Mouse (Mus musculus) heart, embryonic 16.5 days (tissue): ENCODE measurements at regions not wholly inside any gene's neighbourhood (a gene's known extent, or its start where the extent isn't known, plus 50 kb on each side); places are given as distances from the start of the nearest gene placed in this dataset.

Experiments used
- ATAC-seq: fragments of 200-750 bp; cut with Nextera tagmentation; replicated peaks from 2 replicates; pipeline ENCODE4 v1.8.0; 2017; ENCODE audit warnings: moderate number of reproducible peaks; ENCODE audit not compliant: insufficient read depth, low FRiP score; ENCODE audit errors: extremely low read depth
- H3K27ac ChIP-seq: fragments of 300-500 bp; sonication (generic); 2 replicates; pipeline ENCODE4 v1.5.1; 2014; ENCODE audit warnings: mild to moderate bottlenecking, low read length, control low read depth, moderate library complexity
- H3K27me3 ChIP-seq: fragments of 300-500 bp; sonication (generic); 2 replicates; pipeline ENCODE4 v1.6.1; 2014; ENCODE audit warnings: low read length, mixed read lengths; ENCODE audit not compliant: control insufficient read depth, insufficient read depth
- H3K36me3 ChIP-seq: fragments of 300-500 bp; sonication (generic); 2 replicates; pipeline ENCODE4 v1.6.1; 2014; ENCODE audit not compliant: control insufficient read depth, insufficient read depth
- H3K4me1 ChIP-seq: fragments of 300-500 bp; sonication (generic); 2 replicates; pipeline ENCODE4 v1.6.1; 2014; ENCODE audit warnings: low read length, mixed read lengths; ENCODE audit not compliant: control insufficient read depth, insufficient read depth
- H3K4me2 ChIP-seq: fragments of 300-500 bp; sonication (generic); 2 replicates; pipeline ENCODE4 v1.6.1; 2014; ENCODE audit warnings: low read depth, mild to moderate bottlenecking, control low read depth, low read length
- H3K4me3 ChIP-seq: fragments of 300-500 bp; sonication (generic); 2 replicates; pipeline ENCODE4 v1.5.1; 2014; ENCODE audit warnings: mild to moderate bottlenecking, control low read depth, low read length
- H3K9ac ChIP-seq: fragments of 300-500 bp; sonication (generic); 2 replicates; pipeline ENCODE4 v1.6.1; 2014; ENCODE audit warnings: low read length, control low read depth
- H3K9me3 ChIP-seq: fragments of 300-500 bp; sonication (generic); replicated peaks from 2 replicates; pipeline ENCODE4 v1.6.1; 2016; ENCODE audit warnings: low read length; ENCODE audit not compliant: control insufficient read depth
- WGBS: fragments of 180-500 bp; shearing (Covaris S2); extraction: QIAGEN DNeasy Blood & Tissue Kit; methylation state at CpG from one replicate; pipeline ENCODE4 v1.1.7; 2014; 5-methylcytosine and 5-hydroxymethylcytosine counted together

GRCm38 (mm10) chr12:54549659-54550058 is 106.7 kb downstream of the Sptssa start:
- H3K9ac ChIP-seq, result no peak overlapping the region
- no peaks in the 10 kb centered on the region for H3K27me3 ChIP-seq
- no peak overlapping the region for H3K4me3 ChIP-seq
- ATAC-seq, result no peak
- H3K27ac ChIP-seq, result no peak overlapping the region
- no peaks in the 10 kb centered on the region for H3K36me3 ChIP-seq
- no peaks in the 10 kb centered on the region for H3K9me3 ChIP-seq
- H3K4me1 ChIP-seq, result 0 out of 2 replicates have a peak, but pooled peaks cover 2% of the 10 kb centered on the region
- 83% methylated on average over 9 of the region's 9 CpGs for WGBS
- no peak overlapping the region for H3K4me2 ChIP-seq

- Histone ChIP-seq H3K27ac (no peak overlapping the region), H3K9ac (no peak overlapping the region), H3K4me1 (0 out of 2 replicates have a peak, but pooled peaks cover 2% of the 10 kb centered on the region), H3K9me3 (no peaks in the 10 kb centered on the region), H3K4me3 (no peak overlapping the region), H3K4me2 (peak overlapping the region; percentile 29), H3K36me3 (no peaks in the 10 kb centered on the region), H3K27me3 (no peaks in the 10 kb centered on the region)
- no peak for ATAC-seq
- 39% methylated on average over 16 of the region's 16 CpGs for WGBS
These were observed 110.4 kb downstream of the Sptssa start for GRCm38 (mm10) chr12:54545821-54546608.

GRCm38 (mm10) chr12:54538320-54538705 is 118.1 kb downstream of the Sptssa start:
- no peaks in the 10 kb centered on the region for H3K27me3 ChIP-seq
- 0 out of 2 replicates have a peak, but pooled peaks cover under 1% of the 10 kb centered on the region for H3K4me1 ChIP-seq
- 78% methylated on average over 4 of the region's 4 CpGs for WGBS
- H3K36me3 ChIP-seq, result no peaks in the 10 kb centered on the region
- no peak overlapping the region for H3K4me3 ChIP-seq
- no peak overlapping the region for H3K27ac ChIP-seq
- H3K9me3 ChIP-seq, result no peaks in the 10 kb centered on the region
- no peak overlapping the region for H3K4me2 ChIP-seq
- no peak for ATAC-seq
- H3K9ac ChIP-seq, result no peak overlapping the region

GRCm38 (mm10) chr12:54537690-54538319 is 118.6 kb downstream of the Sptssa start:
- H3K4me3 ChIP-seq, result no peak overlapping the region
- H3K9me3 ChIP-seq, result no peaks in the 10 kb centered on the region
- H3K27me3 ChIP-seq, result no peaks in the 10 kb centered on the region
- H3K27ac ChIP-seq, result no peak overlapping the region
- WGBS, result 71% methylated on average over 7 of the region's 7 CpGs
- H3K9ac ChIP-seq, result no peak overlapping the region
- no peak overlapping the region for H3K4me2 ChIP-seq
- no peaks in the 10 kb centered on the region for H3K36me3 ChIP-seq
- ATAC-seq, result no peak
- peaks cover 2% of the 10 kb centered on the region; the same call in 1 of the 2 replicates for H3K4me1 ChIP-seq

- Histone ChIP-seq H3K27me3 (no peaks in the 10 kb centered on the region), H3K4me3 (no peak overlapping the region), H3K36me3 (no peaks in the 10 kb centered on the region), H3K4me1 (peaks cover 2% of the 10 kb centered on the region; the same call in 1 of the 2 replicates), H3K9ac (no peak overlapping the region), H3K27ac (no peak overlapping the region), H3K4me2 (no peak overlapping the region), H3K9me3 (no peaks in the 10 kb centered on the region)
- ATAC-seq, result no peak
- WGBS, result 69% methylated on average over 7 of the region's 7 CpGs
These were observed 119.4 kb downstream of the Sptssa start for GRCm38 (mm10) chr12:54537022-54537421.

GRCm38 (mm10) chr12:54535556-54536516 is 120.5 kb downstream of the Sptssa start:
- ATAC-seq, result no peak
- WGBS, result 67% methylated on average over 6 of the region's 9 CpGs
- Histone ChIP-seq H3K4me1 (peaks cover 2% of the 10 kb centered on the region; the same call in 1 of the 2 replicates), H3K27ac (no peak overlapping the region), H3K27me3 (no peaks in the 10 kb centered on the region), H3K9ac (no peak overlapping the region), H3K4me3 (no peak overlapping the region), H3K4me2 (no peak overlapping the region), H3K36me3 (no peaks in the 10 kb centered on the region), H3K9me3 (no peaks in the 10 kb centered on the region)

- Histone ChIP-seq H3K9ac (no peak overlapping the region), H3K9me3 (no peaks in the 10 kb centered on the region), H3K4me3 (no peak overlapping the region), H3K27ac (no peak overlapping the region), H3K27me3 (no peaks in the 10 kb centered on the region), H3K36me3 (no peaks in the 10 kb centered on the region), H3K4me1 (peaks cover 2% of the 10 kb centered on the region; the same call in 1 of the 2 replicates), H3K4me2 (no peak overlapping the region)
- 51% methylated on average over 7 of the region's 7 CpGs for WGBS
- no peak for ATAC-seq
These were observed 121.5 kb downstream of the Sptssa start for GRCm38 (mm10) chr12:54534910-54535309.

GRCm38 (mm10) chr12:54533134-54533533 is 123.2 kb downstream of the Sptssa start:
- Histone ChIP-seq H3K4me2 (peak overlapping the region; percentile 21; the same call in 1 of the 2 replicates), H3K4me1 (peaks cover 2% of the 10 kb centered on the region; the same call in 1 of the 2 replicates), H3K4me3 (no peak overlapping the region), H3K36me3 (no peaks in the 10 kb centered on the region), H3K9ac (no peak overlapping the region), H3K27ac (peak overlapping the region; percentile 40), H3K27me3 (no peaks in the 10 kb centered on the region), H3K9me3 (no peaks in the 10 kb centered on the region)
- ATAC-seq, result no peak
- 40% methylated on average over 5 of the region's 5 CpGs for WGBS
